Mouse (Mus musculus) WW6 (cell line): ENCODE results near the gene Myg1.

ENCODE experiments used
- DNase-seq: peaks from one replicate; pipeline ENCODE4 v3.0.0-alpha.2; 2013; ENCODE audit warnings: low read depth, low spot score

Gene Myg1

DNA sequence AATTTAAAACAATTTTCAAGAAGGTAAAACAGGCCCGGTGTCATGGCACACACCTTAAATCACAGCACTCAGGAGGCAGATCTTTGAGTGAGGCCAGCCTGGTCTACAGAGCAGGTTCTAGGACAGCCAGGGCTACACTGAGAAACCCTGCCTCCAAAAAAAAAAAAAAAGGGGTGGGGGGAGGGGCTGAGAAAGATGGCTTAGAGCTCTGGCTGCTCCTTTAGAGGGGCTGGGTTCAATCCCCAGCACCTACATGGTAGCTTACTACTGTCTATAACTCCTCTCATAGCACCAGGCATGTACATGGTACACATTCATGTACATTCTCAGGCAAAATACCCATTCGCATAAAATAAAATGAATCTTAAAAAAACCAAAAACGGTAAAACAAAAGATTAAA is 13.0 kb downstream of the Myg1 start:
- DNase-seq = no peak

DNA sequence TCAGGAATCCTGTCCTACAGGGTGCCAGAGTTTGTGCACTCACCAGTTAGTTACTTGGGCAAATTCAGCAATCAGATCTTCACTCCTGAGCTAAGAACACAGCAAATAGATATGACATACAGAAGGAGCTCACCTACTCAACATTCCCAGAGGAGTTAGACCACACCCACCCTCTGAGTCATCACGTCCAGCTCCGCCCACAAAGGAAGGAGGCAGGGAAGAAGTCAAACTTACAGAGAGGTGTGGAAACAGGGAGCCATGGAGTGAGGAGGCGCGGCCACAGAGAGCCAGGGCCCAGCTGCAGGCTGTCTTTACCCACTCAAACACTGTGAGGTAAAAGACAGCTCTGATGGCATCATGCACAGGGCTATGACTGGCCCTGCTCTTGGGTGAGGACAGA is 14.9 kb downstream of the Myg1 start:
- no peak for DNase-seq

DNA sequence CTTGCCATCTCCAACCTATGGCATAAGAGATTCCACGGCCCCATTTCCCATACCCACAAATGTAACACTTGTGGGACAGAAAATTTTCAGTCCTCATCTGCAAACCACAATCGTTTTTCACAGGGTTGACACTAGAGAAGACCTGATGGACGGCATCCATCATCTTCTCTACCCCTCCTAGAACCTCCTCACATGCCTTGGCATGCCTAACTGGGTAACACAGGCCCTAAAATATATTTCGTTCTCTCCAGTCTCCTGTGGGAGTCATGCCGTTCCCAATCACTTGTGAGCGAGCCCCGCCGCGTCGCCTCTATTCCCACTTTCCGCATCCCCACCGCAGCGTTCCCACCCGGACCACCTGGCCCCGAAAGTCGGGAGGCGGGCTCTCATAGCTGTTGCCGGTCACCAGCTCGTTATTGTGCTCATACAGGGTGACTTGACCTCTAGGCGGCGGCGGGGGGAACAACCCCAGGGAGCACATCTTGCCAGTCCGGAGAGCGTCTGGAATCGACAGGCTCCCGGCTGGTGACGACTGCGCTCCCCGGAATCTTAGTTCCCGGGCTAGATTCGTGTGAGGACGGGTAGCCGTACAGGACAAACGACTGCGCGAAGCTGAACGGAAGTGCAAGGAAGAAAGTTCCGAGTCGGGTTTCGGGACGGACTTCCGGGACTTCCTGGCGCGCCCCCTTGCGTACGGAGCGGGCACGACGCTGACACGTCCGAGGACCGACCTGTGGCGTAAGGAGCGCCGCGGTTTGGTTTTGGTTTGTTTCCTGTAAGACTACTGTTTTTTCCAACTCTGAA is 18.8 kb downstream of the Myg1 start, which contains the start of gene Aaas:
Gene Aaas (minus strand): TSS at position 634 of the 804 bp plus-strand sequence.
- peak; percentile 95 for DNase-seq

GRCm38 (mm10) chr15:102350942-102351291 is 19.4 kb downstream of the Myg1 start:
- no peak for DNase-seq

DNA sequence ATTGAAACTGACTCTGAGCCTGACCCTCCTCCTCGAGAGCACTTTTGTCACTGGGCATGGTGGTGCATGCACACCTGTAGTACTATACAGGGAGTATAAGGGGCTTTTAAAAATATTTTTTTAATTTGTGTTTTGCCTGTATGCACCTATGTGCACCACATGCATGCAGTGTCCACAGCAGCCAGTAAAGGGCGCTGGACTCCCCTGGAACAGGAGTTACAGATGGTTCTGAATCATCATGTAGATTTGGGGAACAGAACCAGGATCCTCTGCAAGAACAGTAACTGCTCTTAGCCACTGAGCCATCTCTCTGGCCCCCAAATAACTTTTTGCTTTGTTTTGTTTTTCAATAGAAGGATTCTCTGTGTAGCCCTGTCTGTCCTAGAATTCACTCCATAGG is 20.7 kb downstream of the Myg1 start:
- DNase-seq = no peak

- DNase-seq = no peak
Observed at GRCm38 (mm10) chr15:102353986-102354385, 22.5 kb downstream of the Myg1 start.

DNA sequence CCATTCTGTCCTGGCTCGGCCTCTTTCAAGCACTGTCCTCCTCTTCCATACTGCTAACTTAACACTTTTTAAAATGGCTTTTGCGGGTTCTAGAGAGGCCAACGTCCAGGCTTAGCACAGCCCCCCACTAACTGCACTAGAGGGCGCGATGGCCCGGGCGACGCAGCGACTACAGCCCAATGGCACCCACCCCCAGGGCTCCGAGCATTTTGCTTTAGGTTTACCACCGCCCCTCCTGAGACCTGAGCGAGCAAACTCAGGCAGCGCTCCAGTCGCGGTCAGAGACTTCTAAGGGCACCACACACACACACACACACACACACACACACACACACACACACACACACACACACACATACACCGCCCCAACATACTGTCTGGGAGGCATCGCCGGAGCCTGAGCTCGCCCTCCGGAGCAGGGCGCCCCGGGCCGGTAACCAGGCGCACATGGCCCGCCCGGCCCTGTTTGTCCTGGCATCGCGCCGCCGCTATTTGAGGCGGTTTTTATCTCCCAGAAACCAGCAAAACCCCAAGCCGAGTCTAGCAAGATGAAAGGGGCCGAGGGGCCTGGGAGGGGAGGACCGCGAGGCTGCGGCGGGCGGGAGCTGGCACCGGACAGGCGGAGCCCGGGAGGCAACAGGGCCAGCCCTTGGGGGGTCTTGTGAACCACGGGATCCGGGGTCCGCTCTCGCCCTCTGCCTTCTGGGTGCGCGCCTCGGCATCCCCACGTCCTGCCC is 23.8 kb downstream of the Myg1 start:
- no peak for DNase-seq

DNA sequence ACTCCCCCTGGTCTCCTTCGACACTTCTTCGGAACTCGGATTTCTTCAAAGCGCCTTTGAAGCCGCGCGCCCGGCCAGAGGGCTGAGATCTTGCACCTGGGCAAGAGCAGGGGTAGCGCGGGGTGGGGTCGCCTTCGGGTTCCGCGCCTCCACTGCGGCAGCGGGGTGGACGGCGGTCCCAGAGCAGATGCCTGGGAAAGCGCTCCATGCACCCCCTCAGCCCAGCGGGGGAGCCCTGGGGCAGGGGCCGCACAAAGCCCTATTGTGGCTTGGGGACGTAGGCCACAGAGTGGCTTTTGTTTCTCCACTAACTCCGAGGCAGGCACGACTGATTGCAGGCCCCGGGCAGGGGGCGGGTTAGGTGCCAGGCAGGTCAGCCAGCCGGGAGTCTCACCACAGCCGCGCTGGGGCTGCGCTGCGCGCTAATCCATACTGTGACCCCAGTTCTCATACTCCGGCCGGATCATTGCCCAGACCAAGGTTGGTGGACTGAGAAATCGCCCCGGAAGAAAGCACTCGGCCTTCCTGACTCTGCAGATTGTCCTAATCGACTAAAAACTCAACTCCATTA is 24.4 kb downstream of the Myg1 start:
- DNase-seq = no peak

DNA sequence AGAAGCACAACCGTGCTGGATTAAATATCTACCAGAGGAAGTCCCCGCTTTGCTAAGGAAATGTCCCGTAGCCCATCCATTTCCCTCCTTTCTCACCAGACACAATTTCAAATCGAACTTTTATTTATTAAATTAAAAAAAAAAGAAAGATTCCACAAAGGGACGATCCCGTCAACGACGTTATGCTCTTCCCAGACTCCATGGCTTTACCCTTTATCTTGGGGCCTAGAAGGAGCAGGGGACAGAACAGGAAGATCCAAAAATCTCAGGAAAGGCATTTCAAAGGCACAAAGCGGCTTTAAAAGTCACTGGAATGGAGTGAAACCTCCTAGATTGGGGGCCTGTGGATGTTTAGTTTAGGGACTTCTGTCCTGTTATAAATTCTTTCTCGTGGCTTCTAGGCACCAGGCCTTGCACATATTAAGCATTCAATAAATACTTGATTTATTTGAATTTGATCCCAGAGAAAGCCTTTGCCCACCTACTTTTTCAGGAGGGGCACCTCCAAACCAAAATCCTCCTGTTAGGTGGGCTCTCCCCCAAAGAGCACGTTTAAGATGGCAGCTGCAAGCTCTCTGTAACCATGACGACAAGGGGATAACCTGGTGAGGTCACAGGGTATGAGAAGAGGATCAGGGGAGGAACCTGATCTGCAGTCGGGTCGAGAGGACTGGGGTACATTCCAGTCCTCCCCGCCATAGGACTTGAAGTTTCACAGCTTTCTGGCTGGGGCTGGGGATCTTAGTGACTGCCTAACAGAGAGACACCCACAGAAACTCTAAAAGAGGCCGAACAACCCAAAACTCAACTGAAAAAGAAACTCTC is 25.2 kb downstream of the Myg1 start:
- no peak for DNase-seq

DNA sequence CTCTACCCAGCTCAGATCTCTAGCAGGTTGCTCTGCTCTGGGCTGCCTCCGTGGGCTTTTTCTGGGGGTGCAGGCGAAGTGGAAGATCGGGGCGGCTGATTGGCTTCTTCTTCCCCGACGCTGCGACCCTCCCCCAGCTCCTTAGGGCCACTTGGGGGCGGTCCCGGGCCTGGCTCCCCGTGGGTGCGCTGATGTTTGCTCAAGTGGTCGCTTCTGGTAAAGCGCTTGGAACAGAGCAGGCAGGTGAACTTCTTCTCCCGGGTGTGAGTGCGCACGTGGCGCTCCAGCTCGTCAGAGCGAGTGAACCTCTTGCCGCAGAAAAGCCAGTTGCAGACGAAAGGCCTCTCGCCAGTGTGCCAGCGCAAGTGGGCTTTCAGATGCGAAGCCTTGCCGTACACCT is 26.6 kb downstream of the Myg1 start:
- no peak for DNase-seq

GRCm38 (mm10) chr15:102358834-102359233 is 27.3 kb downstream of the Myg1 start:
- DNase-seq = no peak

- no peak for DNase-seq
Observed at GRCm38 (mm10) chr15:102362648-102363047, 31.1 kb downstream of the Myg1 start.

DNA sequence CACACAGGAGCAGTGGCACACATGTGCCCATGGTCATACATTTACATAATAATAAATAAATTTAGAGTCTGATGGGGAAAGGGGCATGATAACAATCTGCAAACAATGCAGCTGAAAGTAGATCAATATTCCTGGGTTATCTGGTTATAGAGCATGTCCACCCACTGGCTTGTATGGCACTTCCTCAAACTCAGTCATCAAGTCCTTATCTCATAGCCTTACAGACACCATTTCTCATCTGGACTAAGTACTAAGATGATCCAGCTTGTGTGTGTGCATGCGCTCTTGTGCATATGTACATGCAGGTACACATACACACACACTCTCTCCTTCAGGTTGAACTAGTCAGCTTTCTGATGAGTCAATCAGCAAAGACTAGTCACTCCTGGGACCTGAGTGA is 33.2 kb downstream of the Myg1 start:
- DNase-seq = no peak

DNA sequence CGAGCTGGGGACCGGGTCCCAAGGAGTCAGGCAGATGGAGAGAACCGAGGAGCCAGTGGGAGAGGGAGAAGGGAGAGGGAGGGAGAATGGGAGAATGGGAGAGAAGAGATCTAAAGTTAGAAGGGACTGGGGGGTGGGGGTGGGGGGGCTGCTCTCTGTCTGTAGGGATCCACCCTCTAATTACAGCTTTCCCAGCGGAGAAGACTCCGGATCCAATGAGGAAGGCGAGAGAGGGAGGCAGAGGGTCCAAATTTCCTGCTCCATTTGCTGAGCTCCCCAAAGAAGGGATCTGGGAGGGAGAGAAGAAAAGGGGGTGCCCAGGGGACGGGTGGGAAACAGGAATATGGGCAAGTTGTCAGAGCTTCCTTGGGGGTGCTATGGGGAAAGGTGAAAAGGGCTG is 34.7 kb downstream of the Myg1 start:
- DNase-seq = no peak

GRCm38 (mm10) chr15:102366733-102367344 is 35.3 kb downstream of the Myg1 start, which contains the start of gene Sp7:
TSS of gene Sp7 (minus strand) at chr15:102367182.
- no peak for DNase-seq

- DNase-seq = no peak
Observed at GRCm38 (mm10) chr15:102369972-102370371, 38.5 kb downstream of the Myg1 start.

DNA sequence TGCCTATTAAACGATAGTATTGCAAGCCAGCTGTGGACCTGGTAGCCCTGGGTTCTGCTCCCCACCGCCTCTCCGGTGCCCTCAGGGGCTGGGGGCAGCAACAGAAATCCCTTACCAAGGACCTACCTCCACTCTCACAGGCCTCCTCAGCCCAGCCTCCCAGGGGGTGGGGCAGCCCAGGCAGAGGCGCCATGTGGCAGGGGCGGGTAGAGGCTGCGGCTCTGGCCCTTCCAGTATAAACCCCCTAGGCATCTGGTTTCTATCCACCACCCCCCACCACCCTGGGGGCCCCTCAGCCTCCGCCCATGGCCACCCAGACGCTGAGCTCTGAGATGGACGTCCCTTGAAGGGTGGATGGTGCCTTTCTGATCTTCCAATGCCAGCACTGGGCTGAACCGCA is 39.2 kb downstream of the Myg1 start:
- no peak for DNase-seq

- DNase-seq = no peak
Observed at GRCm38 (mm10) chr15:102376453-102377162, 45.1 kb downstream of the Myg1 start.

- DNase-seq = no peak
Observed at GRCm38 (mm10) chr15:102377163-102377543, 45.6 kb downstream of the Myg1 start.

DNA sequence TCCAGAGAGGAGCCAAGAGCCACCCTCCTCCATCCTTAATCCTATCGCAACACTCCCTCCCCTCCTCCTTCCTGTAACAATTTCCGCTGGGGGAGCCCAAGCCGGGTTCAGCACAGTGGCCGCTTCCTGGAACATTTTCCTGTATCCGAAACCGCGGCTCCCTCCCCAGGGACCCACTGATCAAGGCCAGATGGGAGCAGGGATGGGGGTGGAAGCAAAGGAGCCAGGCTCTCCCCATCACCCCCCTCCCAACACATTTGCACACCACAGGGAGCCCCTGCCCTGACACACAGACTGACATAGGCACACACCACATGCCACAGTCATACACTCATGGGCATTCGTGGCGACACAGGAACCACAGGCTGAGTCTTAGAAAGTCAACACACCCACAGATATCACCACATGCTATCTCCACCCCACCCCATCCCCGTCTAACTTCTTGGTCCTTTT is 46.3 kb downstream of the Myg1 start:
- DNase-seq = no peak

- peak; percentile 60 for DNase-seq
Observed at GRCm38 (mm10) chr15:102381575-102381974, 50.1 kb downstream of the Myg1 start.
